Mouse (Mus musculus) megakaryocyte, embryonic 14.5 days (primary cell): ENCODE measurements at regions not wholly inside any gene's neighbourhood (a gene's known extent, or its start where the extent isn't known, plus 50 kb on each side); places are given as distances from the start of the nearest gene placed in this dataset.

ENCODE experiments used
- FLI1 ChIP-seq: IDR thresholded peaks from 2 replicates; pipeline ENCODE4 v1.6.1; 2012; ENCODE audit warnings: low read length, inconsistent platforms, mixed read lengths
- GATA1 ChIP-seq: IDR thresholded peaks from 3 replicates; pipeline ENCODE4 v1.6.1; 2012; ENCODE audit warnings: mixed read lengths, low read length, inconsistent platforms, borderline replicate concordance

GRCm38 (mm10) chr8:114072330-114072729, 61.0 kb upstream of the Nudt7 start:
- TF ChIP-seq GATA1 (no peak), FLI1 (no peak)
